Mouse (Mus musculus): ENCODE measurements around the gene Gtf2e1. TPM values are rescaled to one million over a fixed set of nuclear protein-coding genes. Genes with fewer than 3 reads are reported as not detected.

Gene Gtf2e1
- 10 to 100 TPM; 26.2 to 27.3 TPM for polyA plus RNA-seq (2017; shearing (Covaris generic))

DNA sequence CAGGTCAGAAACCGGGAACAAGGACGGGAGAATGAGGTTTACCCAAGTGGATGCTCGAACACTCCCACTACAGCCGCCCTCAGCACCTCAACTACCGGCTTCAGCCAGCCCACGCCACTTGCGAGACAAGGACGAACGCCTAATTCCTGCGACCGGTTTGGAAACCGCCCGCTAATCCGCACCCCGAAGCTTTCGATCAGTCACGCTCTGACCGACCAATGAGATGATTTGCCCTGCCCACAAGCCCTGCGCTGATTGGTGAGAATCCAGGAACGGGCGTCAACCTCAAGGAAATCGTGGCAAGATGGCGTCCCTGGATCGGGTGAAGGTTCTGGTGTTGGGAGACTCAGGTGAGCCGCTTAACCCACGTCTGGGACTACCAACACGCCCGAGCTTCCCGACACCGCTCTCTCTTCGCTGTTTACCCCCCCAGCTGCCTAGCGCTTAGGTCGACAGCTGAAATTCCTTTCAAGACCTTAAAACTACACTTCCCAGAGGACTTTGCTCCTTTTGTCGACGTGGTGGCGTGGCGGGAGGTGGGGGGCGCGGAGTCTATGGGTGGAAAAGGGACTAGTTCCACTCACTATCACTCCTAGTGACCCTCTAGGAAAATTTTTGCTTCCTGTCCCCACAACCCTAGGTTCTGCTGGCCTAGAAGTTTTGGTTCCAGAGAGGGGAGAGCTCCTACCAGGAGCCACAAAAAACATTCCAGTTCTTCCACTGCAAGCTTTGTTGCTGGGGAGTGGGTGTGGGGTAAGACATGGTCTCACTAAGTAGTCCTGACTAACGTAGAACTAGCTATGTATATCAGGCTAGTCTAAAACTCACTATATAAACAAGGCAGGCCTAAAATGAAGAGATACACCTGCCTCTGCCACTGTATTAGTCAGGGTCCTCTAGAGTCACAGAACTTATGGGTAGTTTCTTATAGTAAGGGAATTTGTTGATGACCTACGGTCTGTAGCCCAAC, at the start of gene Gtf2e1, which contains the start of gene Rabl3:
Gene Gtf2e1 (minus strand): TSS at position 179 of the 970 bp plus-strand sequence.
Gene Rabl3 (plus strand): TSS at position 275 of the 970 bp plus-strand sequence.

DNA sequence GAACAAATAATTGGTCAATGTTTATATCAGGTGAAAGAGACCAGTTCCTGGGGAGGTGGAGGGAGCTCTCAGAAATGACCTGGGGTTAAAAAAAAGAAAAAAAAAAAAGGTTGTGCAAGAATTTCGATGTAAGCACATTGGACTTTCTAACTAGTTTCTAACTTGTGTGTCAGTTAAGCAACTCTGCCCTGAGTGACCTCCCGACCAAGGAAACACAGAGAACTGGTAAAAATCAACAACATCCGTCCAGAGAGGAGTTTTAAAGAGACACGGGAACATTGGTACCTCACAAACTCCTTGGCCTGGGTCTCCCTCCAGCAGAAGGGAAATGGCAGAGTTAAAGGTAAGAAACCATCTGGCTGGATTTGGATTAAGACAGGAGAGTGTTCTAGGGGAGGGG, 40.4 kb upstream of the Gtf2e1 start, which contains the start of gene Hgd:
Gene Hgd (plus strand): TSS at position 160 of the 400 bp plus-strand sequence.

Other genes starting within 250 kb of the Gtf2e1 start
- gene Stxbp5l, start 154.8 kb downstream of the Gtf2e1 start, polyA plus RNA-seq (2017; shearing (Covaris generic)), result 1 to 10 TPM in 1 of 2 experiments, under 1 TPM in 1; 0.58 to 2.2 TPM
- gene Rabl3, start 96 bp upstream of the Gtf2e1 start, polyA plus RNA-seq (2017; shearing (Covaris generic)), result 10 to 100 TPM; 13.8 to 19.1 TPM
- gene Hgd, start 40.4 kb upstream of the Gtf2e1 start, polyA plus RNA-seq (2017; shearing (Covaris generic)), result 1 to 10 TPM in 1 of 2 experiments, under 1 TPM in 1; 0.54 to 1.2 TPM
- gene Ndufb4, start 114.7 kb upstream of the Gtf2e1 start, polyA plus RNA-seq (2017; shearing (Covaris generic)), result 10 to 100 TPM; 57.6 to 62.0 TPM
- 1 to 10 TPM in 1 of 2 experiments, under 1 TPM in 1; 0.74 to 5.6 TPM for gene Fstl1, start 237.1 kb upstream of the Gtf2e1 start, polyA plus RNA-seq (2017; shearing (Covaris generic))